Mouse (Mus musculus) small intestine, adult 2 months (tissue): ENCODE data around the gene Palm2. TPM values are rescaled to one million over a fixed set of nuclear protein-coding genes. Genes with fewer than 3 reads are reported as not detected.

Source experiments
- H3K27ac ChIP-seq: fragments of 200-500 bp; 2 replicates; pipeline ENCODE4 v1.5.1; 2012; ENCODE audit warnings: low read depth, low read length, control low read depth, inconsistent platforms; ENCODE audit not compliant: insufficient read depth
- H3K27me3 ChIP-seq: fragments of 200-500 bp; 2 replicates; pipeline ENCODE4 v1.6.1; 2012; ENCODE audit warnings: mild to moderate bottlenecking, moderate library complexity, low read length, inconsistent platforms; ENCODE audit not compliant: control insufficient read depth, insufficient read depth
- H3K36me3 ChIP-seq: fragments of 200-500 bp; 2 replicates; pipeline ENCODE4 v1.6.1; 2012; ENCODE audit warnings: mild to moderate bottlenecking, low read length, control low read depth, inconsistent platforms; ENCODE audit not compliant: control insufficient read depth, insufficient read depth
- H3K4me1 ChIP-seq: fragments of 200-500 bp; 2 replicates; pipeline ENCODE4 v1.6.1; 2012; ENCODE audit warnings: low read length, inconsistent platforms, mixed read lengths; ENCODE audit not compliant: control insufficient read depth, insufficient read depth, insufficient read length
- H3K4me3 ChIP-seq: fragments of 200-500 bp; 2 replicates; pipeline ENCODE4 v1.5.1; 2012; ENCODE audit warnings: low read depth, mild to moderate bottlenecking, control low read depth, inconsistent platforms, low read length, moderate library complexity
- CTCF ChIP-seq: fragments of 200-500 bp; IDR thresholded peaks from 2 replicates; pipeline ENCODE4 v1.5.1; 2012; ENCODE audit warnings: low read depth, mild to moderate bottlenecking, control low read depth, inconsistent platforms, low read length, moderate library complexity, mixed read lengths; ENCODE audit not compliant: insufficient replicate concordance, insufficient read length; ENCODE audit errors: extremely low read depth
- POLR2A ChIP-seq: fragments of 200-500 bp; IDR thresholded peaks from 2 replicates; pipeline ENCODE4 v1.6.1; 2012; ENCODE audit warnings: low read depth, mild to moderate bottlenecking, control low read depth, inconsistent platforms, low read length, moderate library complexity
- WGBS: fragments of 180-500 bp; shearing (Covaris S2); methylation state at CpG from one replicate; pipeline ENCODE4 v1.1.7; 2018; 5-methylcytosine and 5-hydroxymethylcytosine counted together
- polyA plus RNA-seq: library from polyadenylated mRNA; depleted of rRNA; stranded (reverse); fragments of >200 nt; gene quantifications from 2 replicates; pipeline ENCODE4 v1.2.3, GENCODE M21; 2012

Palm2 gene
- polyA plus RNA-seq, 1 experiment: 0.04 TPM

DNA sequence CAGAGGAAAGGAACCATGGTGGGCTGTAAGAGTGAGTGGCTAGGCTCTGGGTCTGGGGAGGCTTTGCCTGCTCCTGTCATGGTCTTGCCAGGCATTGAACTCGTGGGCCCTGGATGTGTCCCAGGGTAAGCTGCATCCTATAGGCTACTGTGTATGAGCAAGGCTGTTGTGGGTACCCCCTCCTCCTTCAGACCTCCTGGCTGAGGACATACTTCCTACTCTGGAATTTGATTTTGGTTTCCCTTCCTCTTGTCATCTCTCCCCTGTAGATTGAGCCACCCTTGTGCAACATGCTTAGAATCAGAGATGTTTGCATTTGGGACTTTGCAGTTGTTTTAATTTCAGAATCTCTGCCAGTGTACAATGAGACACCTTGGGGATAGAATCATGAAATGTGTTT lies 216.9 kb downstream of the Palm2 start:
- Histone ChIP-seq H3K4me1 (no peaks in the 10 kb centered on the region), H3K4me3 (no peak overlapping the region), H3K27me3 (no peaks in the 10 kb centered on the region; the same call in 1 of the 2 replicates), H3K36me3 (no peaks in the 10 kb centered on the region), H3K27ac (no peak overlapping the region)
- no peak for TF ChIP-seq CTCF
- TF ChIP-seq POLR2A: no peak
- 55% methylated on average over 1 of the region's 1 CpGs for WGBS

DNA sequence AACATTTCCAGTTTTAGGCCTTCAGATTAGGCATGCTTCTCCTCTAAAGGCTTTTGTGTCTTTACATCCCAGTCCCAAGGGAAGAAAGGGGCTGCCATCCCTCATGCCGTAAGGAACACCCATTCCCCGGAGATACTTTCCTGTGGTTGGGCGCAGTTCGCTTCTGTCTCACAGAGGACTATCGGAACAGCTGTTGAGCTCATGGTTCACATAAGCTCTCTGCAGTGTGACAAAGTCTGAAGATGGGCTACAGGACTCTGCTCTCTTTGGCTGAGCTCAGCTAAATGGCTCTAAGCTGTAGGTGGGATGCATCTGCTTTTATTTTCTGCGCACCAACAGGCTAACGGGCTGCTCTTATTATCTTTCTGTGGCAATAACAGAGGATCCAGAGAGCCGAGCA lies 217.5 kb downstream of the Palm2 start:
- Histone ChIP-seq H3K27ac (no peak overlapping the region), H3K4me3 (no peak overlapping the region), H3K4me1 (no peaks in the 10 kb centered on the region), H3K27me3 (no peaks in the 10 kb centered on the region; the same call in 1 of the 2 replicates), H3K36me3 (no peaks in the 10 kb centered on the region)
- no peak for TF ChIP-seq CTCF
- no peak for TF ChIP-seq POLR2A
- 84% methylated on average over 8 of the region's 8 CpGs for WGBS

DNA sequence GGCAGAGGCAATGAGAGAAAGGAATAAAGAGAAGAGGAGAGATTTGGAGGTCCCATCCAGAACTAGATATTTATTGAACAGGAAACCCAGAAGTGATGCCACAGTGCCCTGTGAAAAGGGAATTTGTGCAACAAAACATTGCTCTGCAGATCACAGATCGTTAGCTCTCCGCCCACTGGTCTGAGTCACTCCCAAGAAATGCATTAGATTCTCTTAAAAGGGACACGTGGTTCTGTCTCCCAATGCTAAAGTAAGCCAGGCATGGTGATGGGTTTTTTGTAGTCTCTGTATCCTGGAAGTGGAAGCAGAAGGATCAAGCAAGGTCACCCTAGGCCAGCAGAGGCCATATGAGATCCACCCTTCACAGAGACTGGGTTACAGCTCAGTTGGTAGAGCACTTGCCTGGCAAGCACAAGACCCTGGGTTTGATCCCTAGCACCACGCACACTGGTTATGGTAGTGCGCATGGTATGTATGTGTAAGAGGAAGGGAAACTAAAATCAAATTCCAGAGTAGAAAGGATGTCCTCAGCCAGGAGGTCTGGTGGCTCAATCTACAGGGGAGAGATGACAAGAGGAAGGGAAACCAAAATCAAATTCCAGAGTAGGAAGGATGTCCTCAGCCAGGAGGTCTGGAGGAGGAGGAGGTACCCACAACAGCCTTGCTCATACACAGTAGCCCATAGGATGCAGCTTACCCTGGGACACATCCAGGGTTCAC lies 218.3 kb downstream of the Palm2 start:
- Histone ChIP-seq H3K27me3 (no peaks in the 10 kb centered on the region; the same call in 1 of the 2 replicates), H3K4me3 (no peak overlapping the region), H3K36me3 (no peaks in the 10 kb centered on the region), H3K27ac (no peak overlapping the region), H3K4me1 (no peaks in the 10 kb centered on the region)
- WGBS: 63% methylated on average over 5 of the region's 5 CpGs
- TF ChIP-seq POLR2A: no peak
- no peak for TF ChIP-seq CTCF

DNA sequence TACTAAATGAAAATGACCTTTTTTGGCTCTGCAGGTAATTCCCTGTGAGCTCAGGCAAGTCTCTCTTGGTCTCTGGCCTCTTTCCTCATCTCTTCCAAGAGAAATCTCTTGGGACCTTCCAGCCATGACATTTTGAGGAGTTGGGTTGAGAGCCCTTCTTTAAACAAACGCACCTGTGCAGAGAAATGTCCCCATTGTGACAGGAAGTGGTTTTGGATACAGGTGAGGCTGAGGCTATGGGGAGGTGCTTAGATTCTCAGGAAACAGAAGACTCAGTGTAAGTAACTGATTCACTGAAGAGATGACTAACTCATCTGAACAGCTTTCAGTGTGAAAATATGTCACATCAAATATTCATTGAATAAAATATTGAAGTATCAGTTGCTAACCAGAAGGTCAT lies 221.9 kb downstream of the Palm2 start:
- WGBS: 57% methylated on average over 1 of the region's 1 CpGs
- no peaks in the 10 kb centered on the region; the same call in 1 of the 2 replicates for H3K27me3 ChIP-seq
- H3K27ac ChIP-seq: no peak overlapping the region
- no peak for TF ChIP-seq CTCF
- H3K4me3 ChIP-seq: no peak overlapping the region
- no peaks in the 10 kb centered on the region for H3K36me3 ChIP-seq
- no peaks in the 10 kb centered on the region for H3K4me1 ChIP-seq

- Histone ChIP-seq H3K4me1 (no peaks in the 10 kb centered on the region), H3K27ac (no peak overlapping the region), H3K36me3 (no peaks in the 10 kb centered on the region), H3K27me3 (no peaks in the 10 kb centered on the region; the same call in 1 of the 2 replicates), H3K4me3 (no peak overlapping the region)
- TF ChIP-seq POLR2A (no peak), CTCF (no peak)
- WGBS: 94% methylated on average over 12 of the region's 12 CpGs
Observed at GRCm38 (mm10) chr4:57656388-57656787, 222.3 kb downstream of the Palm2 start.

GRCm38 (mm10) chr4:57656861-57657260 lies 222.8 kb downstream of the Palm2 start:
- Histone ChIP-seq H3K36me3 (no peaks in the 10 kb centered on the region), H3K27me3 (no peaks in the 10 kb centered on the region; the same call in 1 of the 2 replicates), H3K4me3 (no peak overlapping the region), H3K4me1 (no peaks in the 10 kb centered on the region), H3K27ac (no peak overlapping the region)
- WGBS: 85% methylated on average over 3 of the region's 3 CpGs
- TF ChIP-seq POLR2A (no peak), CTCF (no peak)

- no peaks in the 10 kb centered on the region for H3K4me1 ChIP-seq
- WGBS: 30% methylated on average over 4 of the region's 4 CpGs
- H3K36me3 ChIP-seq: no peaks in the 10 kb centered on the region
- no peak for TF ChIP-seq CTCF
- no peak for TF ChIP-seq POLR2A
- no peak overlapping the region for H3K27ac ChIP-seq
- H3K4me3 ChIP-seq: no peak overlapping the region
- no peaks in the 10 kb centered on the region for H3K27me3 ChIP-seq
Observed at GRCm38 (mm10) chr4:57660470-57660869, 226.4 kb downstream of the Palm2 start.
